Mouse (Mus musculus): ENCODE measurements around the gene Wdfy1. TPM values are rescaled to one million over a fixed set of nuclear protein-coding genes. Genes with fewer than 3 reads are reported as not detected.

Wdfy1 gene
- total RNA-seq, 2 experiments from 2014 or later = 20.6 to 27.9 TPM

DNA sequence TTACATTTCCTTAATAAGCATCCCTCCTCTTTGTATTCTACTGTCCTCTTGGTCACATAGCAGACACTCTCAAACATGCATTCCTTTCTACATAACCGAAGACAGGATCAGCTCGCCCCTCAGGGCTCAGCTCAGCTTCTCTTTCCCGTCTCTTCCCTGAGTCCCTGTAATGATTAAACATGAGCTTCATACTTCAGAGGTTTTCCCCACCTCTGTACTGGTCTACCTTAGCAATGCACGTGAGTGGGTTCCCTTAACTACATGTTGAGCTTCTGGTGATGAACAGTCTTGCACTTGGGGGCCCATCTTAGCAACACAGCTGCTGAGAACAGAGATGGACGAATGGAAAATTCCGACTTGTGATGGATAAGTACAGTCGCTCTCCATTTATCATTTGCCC lies 116.3 kb downstream of the Wdfy1 start:
- DNase-seq (ENCODE audit: low spot score in 2 of 2) = no peak

DNA sequence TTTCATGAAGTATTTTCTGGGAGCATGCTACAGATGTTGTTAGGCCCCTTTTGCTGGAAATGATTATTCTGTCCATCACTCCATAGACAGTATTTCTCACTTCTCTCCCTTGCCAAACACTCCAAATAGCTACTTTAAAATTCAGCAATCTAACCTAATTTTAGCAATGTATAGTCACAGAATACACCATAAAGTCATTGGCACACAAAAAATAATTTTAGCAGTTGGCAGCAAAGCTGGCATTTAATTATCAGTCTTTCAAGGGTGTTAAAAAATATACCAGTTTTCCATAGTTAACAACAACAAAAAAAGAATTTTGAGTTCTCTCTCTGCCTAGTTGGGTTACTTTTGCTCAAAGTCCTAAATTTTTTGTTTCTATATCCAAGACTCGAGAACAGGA lies 118.5 kb downstream of the Wdfy1 start:
- no peak for DNase-seq (ENCODE audit: low spot score in 2 of 2)

DNA sequence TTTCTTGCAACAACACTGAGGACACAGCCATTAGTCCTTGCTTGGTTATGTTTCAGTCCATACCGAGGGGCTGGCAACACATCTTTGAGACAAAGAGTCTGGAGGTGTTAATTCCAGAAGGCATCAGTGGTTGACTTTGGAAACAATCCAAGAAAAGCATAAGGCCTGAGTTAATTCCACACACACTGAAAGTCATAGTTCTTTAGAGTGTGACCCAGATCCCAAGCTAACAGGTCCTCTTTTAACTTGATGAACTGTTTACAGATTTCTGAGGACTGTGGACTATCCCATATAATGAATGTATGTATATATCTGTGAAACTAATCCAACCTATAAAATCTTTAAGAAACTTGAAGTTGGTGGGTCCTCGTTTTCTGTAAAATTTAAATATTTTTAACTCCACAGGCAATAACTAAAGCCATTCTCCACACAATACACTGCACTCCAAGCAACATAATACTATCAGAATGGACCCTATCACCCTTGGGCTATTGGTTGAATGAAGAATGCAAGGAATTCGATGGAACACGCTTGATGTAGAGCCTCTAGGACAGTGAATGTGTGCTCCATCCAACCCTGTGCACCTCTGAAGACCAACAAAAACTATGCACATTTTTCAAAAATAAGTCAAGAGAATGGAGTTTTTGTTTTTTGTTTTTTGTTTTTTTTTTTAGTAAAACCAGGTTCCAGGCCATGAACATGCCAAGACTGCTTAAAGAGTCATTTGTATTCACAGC lies 120.0 kb downstream of the Wdfy1 start:
- DNase-seq (ENCODE audit: low spot score in 2 of 2) = no peak

DNA sequence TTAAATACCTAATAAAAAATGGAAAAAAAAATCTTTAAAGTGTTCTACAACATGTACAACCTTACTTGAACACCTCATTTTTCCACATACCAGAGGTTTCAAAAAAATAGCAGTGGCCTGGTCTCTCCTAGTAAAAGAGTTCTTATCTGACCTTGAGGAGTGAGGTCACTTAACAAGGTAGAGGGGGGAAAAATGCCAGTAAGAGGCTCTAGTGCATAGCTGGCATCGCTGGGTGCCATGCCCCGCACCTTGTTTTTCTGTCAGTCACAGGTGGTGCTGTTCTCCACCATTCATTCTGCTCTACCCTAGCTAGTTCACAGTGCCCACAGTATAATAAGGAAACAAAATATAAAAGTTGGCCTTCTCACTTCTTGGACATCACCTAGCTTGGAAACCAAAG lies 121.0 kb downstream of the Wdfy1 start:
- no peak for DNase-seq (ENCODE audit: low spot score in 2 of 2)

Other genes with a start within 250 kb of the Wdfy1 start
- gene Ap1s3, start 104.2 kb downstream of the Wdfy1 start, total RNA-seq (2021) = under 1 TPM; 0.26 to 0.27 TPM
- gene Mrpl44, start 125 bp downstream of the Wdfy1 start, total RNA-seq (2021) = 10 to 100 TPM; 36.3 to 39.9 TPM
- gene Serpine2, start 85.0 kb upstream of the Wdfy1 start, total RNA-seq (2021) = 10 to 100 TPM; 56.6 to 59.9 TPM

Measured in gastrocnemius, postnatal 4 days (tissue).